Mouse (Mus musculus) myocyte (in vitro differentiated cells): ENCODE measurements at regions not wholly inside any gene's neighbourhood (a gene's known extent, or its start where the extent isn't known, plus 50 kb on each side); places are given as distances from the start of the nearest gene placed in this dataset.

Source experiments
- CEBPB ChIP-seq: IDR thresholded peaks from 2 replicates; pipeline ENCODE4 v1.6.1; 2011; ENCODE audit warnings: mild to moderate bottlenecking, moderate library complexity; ENCODE audit not compliant: poor library complexity, insufficient read depth, severe bottlenecking
- E2F4 ChIP-seq: IDR thresholded peaks from one replicate; pipeline ENCODE4 v1.6.1; 2011; ENCODE audit warnings: mild to moderate bottlenecking, control low read depth, moderate library complexity; ENCODE audit not compliant: insufficient read depth
- MAX ChIP-seq: IDR thresholded peaks from one replicate; pipeline ENCODE4 v1.6.1; 2011; ENCODE audit warnings: low read depth, mild to moderate bottlenecking, control low read depth
- MYOD1 ChIP-seq, 3 experiments: IDR thresholded peaks; one replicate each; pipeline ENCODE4 v1.6.1; 2011; ENCODE audit warnings: control low read depth in 2 of 3, low read depth in 2 of 3, mild to moderate bottlenecking in 2 of 3, moderate library complexity in 1 of 3; ENCODE audit not compliant: insufficient read length in 2 of 3, control insufficient read depth in 1 of 3
- MYOG ChIP-seq, 3 experiments: IDR thresholded peaks; one replicate each; pipeline ENCODE4 v1.6.1; 2011; ENCODE audit warnings: control low read depth in 2 of 3, low read depth in 2 of 3, mild to moderate bottlenecking in 2 of 3; ENCODE audit not compliant: insufficient read length in 2 of 3, control insufficient read depth in 1 of 3, insufficient read depth in 1 of 3
- POLR2A ChIP-seq: IDR thresholded peaks from one replicate; pipeline ENCODE4 v1.6.1; 2011; ENCODE audit warnings: low read depth, mild to moderate bottlenecking, control low read depth, moderate library complexity; ENCODE audit not compliant: insufficient read length
- POLR2AphosphoS2 ChIP-seq: IDR thresholded peaks from one replicate; pipeline ENCODE4 v1.6.1; 2011; ENCODE audit warnings: low read depth, control low read depth; ENCODE audit not compliant: insufficient read length
- REST ChIP-seq: IDR thresholded peaks from one replicate; pipeline ENCODE4 v1.6.1; 2011; ENCODE audit warnings: mild to moderate bottlenecking, control low read depth, moderate library complexity; ENCODE audit not compliant: insufficient read depth, insufficient read length
- SRF ChIP-seq: IDR thresholded peaks from one replicate; pipeline ENCODE4 v1.6.1; 2011; ENCODE audit warnings: low read depth; ENCODE audit not compliant: control insufficient read depth, insufficient read length
- TCF12 ChIP-seq: IDR thresholded peaks from one replicate; pipeline ENCODE4 v1.6.1; 2011; ENCODE audit warnings: mild to moderate bottlenecking, control low read depth; ENCODE audit not compliant: poor library complexity, insufficient read depth, severe bottlenecking
- TCF3 ChIP-seq: IDR thresholded peaks from one replicate; pipeline ENCODE4 v1.6.1; 2011; ENCODE audit warnings: low read depth, control low read depth; ENCODE audit not compliant: insufficient read length
- USF1 ChIP-seq: IDR thresholded peaks from one replicate; pipeline ENCODE4 v1.6.1; 2011; ENCODE audit warnings: low read depth, mild to moderate bottlenecking, control low read depth, moderate library complexity

DNA sequence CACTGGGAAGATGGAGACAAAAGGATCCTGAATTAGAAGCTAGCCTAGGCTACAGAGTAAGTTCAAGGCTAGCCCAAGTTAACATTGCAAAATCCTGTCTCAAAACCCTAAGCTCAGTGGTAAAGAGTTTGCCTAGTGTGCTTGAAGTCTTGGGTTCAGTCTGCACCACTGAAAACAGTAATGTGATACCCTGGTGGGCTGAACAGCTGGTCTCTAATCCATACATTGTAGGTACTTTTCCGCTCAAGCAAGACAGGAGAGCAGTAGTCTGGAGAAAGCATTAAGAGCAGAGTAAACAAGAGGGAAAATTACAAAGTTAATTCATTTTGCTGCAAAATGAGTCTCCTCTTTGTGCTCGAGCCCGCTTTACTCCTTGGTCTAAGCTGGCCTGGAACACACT is 412.0 kb upstream of the Nr5a2 start:
- TF ChIP-seq MYOD1 (IDR thresholded peaks at IDR 0.05; ENCODE audit: control insufficient read depth in 1 of 3, insufficient read length in 2 of 3, low read depth in 2 of 3), result no peak
- TF ChIP-seq CEBPB, result no peak
- TF ChIP-seq POLR2A, result no peak
- TF ChIP-seq POLR2AphosphoS2, result no peak
- no peak for TF ChIP-seq USF1
- no peak for TF ChIP-seq E2F4
- no peak for TF ChIP-seq TCF12
- TF ChIP-seq SRF, result no peak
- no peak for TF ChIP-seq REST
- TF ChIP-seq MAX, result no peak
- TF ChIP-seq MYOG (IDR thresholded peaks at IDR 0.05; ENCODE audit: control insufficient read depth in 1 of 3, insufficient read depth in 1 of 3, insufficient read length in 2 of 3, low read depth in 2 of 3), result no peak
- TF ChIP-seq TCF3, result no peak
